Mouse (Mus musculus): ENCODE measurements at regions not wholly inside any gene's neighbourhood (a gene's known extent, or its start where the extent isn't known, plus 50 kb on each side); places are given as distances from the start of the nearest gene placed in this dataset.
A peak's percentile ranks its signal among the peaks of the same experiment; 100 is the strongest.

DNA sequence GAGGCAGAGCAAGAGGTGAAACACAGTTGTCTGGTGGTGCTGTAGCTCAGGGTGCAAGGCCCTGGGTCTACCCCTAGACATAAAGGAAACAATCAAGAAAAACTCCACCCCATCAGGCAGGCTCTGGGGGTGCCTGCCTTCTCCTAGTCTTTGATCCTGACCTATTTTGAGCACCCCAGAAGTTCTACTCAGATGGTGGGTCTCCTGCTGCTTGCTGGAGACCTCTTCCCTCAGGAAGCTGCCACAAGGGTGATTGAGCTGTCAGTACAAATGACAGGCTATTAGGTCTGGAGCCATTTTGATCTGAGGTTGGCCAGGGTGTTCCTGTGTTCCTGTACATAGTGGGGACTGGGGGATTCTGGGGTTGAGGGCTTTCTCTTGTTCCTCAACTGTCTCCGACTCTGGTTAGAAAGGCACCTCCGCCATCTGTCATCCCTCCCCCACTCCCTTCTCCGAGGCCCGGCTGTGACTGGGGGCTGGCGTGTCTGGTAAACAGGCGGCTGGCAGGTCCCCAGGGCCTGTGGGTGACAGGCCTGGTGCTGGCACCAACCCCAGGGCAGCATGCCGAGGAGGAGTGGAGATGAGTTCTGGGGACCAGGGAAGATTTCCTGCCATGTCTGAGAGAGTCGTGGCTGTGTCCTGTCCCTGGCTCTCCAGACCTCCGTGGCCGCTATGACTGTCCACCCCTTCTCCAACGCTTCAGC is 97.2 kb downstream of the Cstad start:
- TF ChIP-seq CTCF (IDR thresholded peaks at IDR 0.05): no peak
- Histone ChIP-seq H3K9ac (replicated peaks; ENCODE audit: low read length, poor library complexity, severe bottlenecking) (no peak overlapping the region), H3K4me3 (ENCODE audit: low read depth, low read length) (no peak overlapping the region), H3K4me2 (ENCODE audit: low read depth, low read length, poor library complexity, severe bottlenecking) (peak overlapping the region; percentile 28; the same call in 1 of the 2 replicates), H3K27ac (ENCODE audit: low read depth, low read length) (peak overlapping the region; percentile 99), H3K27me3 (ENCODE audit: insufficient read depth, low read length) (no peaks in the 10 kb centered on the region), H3K9me3 (ENCODE audit: low read length) (no peaks in the 10 kb centered on the region), H3K4me1 (ENCODE audit: insufficient read depth, low read length) (peaks cover 29% of the 10 kb centered on the region), H3K36me3 (ENCODE audit: insufficient read depth, low read length) (no peaks in the 10 kb centered on the region)
- DNase-seq (ENCODE audit: low spot score) (peak; percentile 94), ATAC-seq (ENCODE audit: low FRiP score) (peak; percentile 21; the same call in 1 of the 2 replicates)
- WGBS: 6% methylated on average over 11 of the region's 11 CpGs

DNA sequence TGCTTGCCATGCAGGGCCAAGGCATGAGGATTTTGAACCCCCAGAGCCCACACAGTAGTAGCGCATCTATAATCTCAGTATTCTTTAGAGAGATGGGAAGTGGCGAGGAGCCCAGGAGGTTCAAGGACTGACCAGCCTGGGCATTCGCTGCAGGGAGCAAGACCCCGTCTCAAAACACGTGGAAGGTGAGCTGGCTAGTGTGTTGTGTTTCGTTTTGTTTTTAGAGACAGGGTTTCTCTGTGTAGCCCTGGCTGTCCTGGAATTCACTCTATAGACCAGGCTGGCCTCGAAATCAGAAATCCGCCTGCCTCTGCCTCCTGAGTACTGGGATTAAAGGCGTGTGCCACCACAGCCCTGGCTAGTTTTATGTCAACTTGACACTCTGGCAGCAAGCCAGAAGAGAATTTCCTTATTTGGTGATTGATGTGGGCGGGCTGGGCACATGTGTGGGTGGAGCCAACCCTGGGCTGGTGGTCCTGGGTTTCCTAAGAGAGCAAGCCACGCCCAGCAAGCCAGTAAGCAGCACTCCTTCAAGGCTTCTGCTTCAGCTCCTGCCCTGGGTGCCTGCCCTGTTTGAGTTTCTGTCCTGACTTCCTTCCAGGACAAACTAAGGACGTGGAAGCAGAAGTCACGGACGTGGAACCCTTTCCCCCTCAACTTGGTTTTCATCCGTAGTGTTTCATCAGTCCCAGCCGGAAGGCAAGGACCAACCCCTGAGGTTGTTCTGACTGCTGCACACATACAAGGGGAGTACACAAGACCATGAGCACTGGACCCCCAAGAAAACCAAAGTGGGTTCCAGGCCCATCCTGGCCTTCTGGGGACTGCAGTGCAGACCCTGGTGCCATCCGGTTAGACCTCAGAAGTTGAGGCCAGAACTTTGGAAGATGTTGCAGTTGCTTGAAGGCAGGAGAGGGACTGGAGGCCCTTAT is 96.4 kb downstream of the Cstad start:
- ATAC-seq (ENCODE audit: low FRiP score) (no peak), DNase-seq (ENCODE audit: low spot score) (no peak)
- Histone ChIP-seq H3K9ac (replicated peaks; ENCODE audit: low read length, poor library complexity, severe bottlenecking) (no peak overlapping the region), H3K27ac (ENCODE audit: low read depth, low read length) (peak overlapping the region; percentile 99), H3K36me3 (ENCODE audit: insufficient read depth, low read length) (no peaks in the 10 kb centered on the region), H3K27me3 (ENCODE audit: insufficient read depth, low read length) (no peaks in the 10 kb centered on the region), H3K9me3 (ENCODE audit: low read length) (no peaks in the 10 kb centered on the region), H3K4me1 (ENCODE audit: insufficient read depth, low read length) (peaks cover 34% of the 10 kb centered on the region), H3K4me2 (ENCODE audit: low read depth, low read length, poor library complexity, severe bottlenecking) (no peak overlapping the region), H3K4me3 (ENCODE audit: low read depth, low read length) (no peak overlapping the region)
- 88% methylated on average over 17 of the region's 17 CpGs for WGBS
- TF ChIP-seq CTCF (IDR thresholded peaks at IDR 0.05): no peak

DNA sequence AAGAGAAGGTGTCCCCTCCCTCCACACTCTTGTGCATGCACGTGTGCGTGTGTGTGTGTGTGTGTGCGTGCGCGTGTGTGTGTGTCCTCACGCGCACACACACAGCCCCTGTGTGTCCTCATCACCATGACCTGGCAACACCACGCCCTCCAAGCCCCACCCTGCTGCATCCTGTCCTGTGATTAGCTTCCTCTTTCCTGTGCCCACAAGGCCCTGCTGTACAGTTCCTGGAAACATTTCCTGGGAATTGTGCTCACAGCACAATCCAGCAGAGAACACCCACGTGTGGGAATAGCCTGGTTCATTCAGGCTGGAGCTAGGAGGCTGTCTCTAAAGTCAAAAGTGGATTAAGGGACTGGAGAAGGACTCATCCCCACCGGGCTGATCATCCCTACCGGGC is 95.5 kb downstream of the Cstad start:
- H3K9me3 ChIP-seq (ENCODE audit: low read length): no peaks in the 10 kb centered on the region
- peaks cover 32% of the 10 kb centered on the region for H3K4me1 ChIP-seq (ENCODE audit: insufficient read depth, low read length)
- DNase-seq (ENCODE audit: low spot score) (no peak), ATAC-seq (ENCODE audit: low FRiP score) (no peak)
- H3K27me3 ChIP-seq (ENCODE audit: insufficient read depth, low read length): no peaks in the 10 kb centered on the region
- no peak overlapping the region for H3K4me3 ChIP-seq (ENCODE audit: low read depth, low read length)
- H3K27ac ChIP-seq (ENCODE audit: low read depth, low read length): peak overlapping the region; percentile 67
- no peak overlapping the region for H3K4me2 ChIP-seq (ENCODE audit: low read depth, low read length, poor library complexity, severe bottlenecking)
- no peak for TF ChIP-seq CTCF (IDR thresholded peaks at IDR 0.05)
- no peak overlapping the region for H3K9ac ChIP-seq (replicated peaks; ENCODE audit: low read length, poor library complexity, severe bottlenecking)
- no peaks in the 10 kb centered on the region for H3K36me3 ChIP-seq (ENCODE audit: insufficient read depth, low read length)
- WGBS: 79% methylated on average over 11 of the region's 11 CpGs

GRCm38 (mm10) chr2:30688402-30688801 is 93.6 kb downstream of the Cstad start:
- Histone ChIP-seq H3K9me3 (ENCODE audit: low read length) (no peaks in the 10 kb centered on the region), H3K27me3 (ENCODE audit: insufficient read depth, low read length) (no peaks in the 10 kb centered on the region), H3K4me1 (ENCODE audit: insufficient read depth, low read length) (peaks cover 22% of the 10 kb centered on the region), H3K4me3 (ENCODE audit: low read depth, low read length) (no peak overlapping the region), H3K4me2 (ENCODE audit: low read depth, low read length, poor library complexity, severe bottlenecking) (no peak overlapping the region), H3K9ac (replicated peaks; ENCODE audit: low read length, poor library complexity, severe bottlenecking) (no peak overlapping the region; the same call in 1 of the 2 replicates), H3K36me3 (ENCODE audit: insufficient read depth, low read length) (no peaks in the 10 kb centered on the region), H3K27ac (ENCODE audit: low read depth, low read length) (no peak overlapping the region; the same call in 1 of the 2 replicates)
- TF ChIP-seq CTCF (IDR thresholded peaks at IDR 0.05): no peak
- 85% methylated on average over 4 of the region's 4 CpGs for WGBS
- ATAC-seq (ENCODE audit: low FRiP score) (no peak), DNase-seq (ENCODE audit: low spot score) (no peak)

DNA sequence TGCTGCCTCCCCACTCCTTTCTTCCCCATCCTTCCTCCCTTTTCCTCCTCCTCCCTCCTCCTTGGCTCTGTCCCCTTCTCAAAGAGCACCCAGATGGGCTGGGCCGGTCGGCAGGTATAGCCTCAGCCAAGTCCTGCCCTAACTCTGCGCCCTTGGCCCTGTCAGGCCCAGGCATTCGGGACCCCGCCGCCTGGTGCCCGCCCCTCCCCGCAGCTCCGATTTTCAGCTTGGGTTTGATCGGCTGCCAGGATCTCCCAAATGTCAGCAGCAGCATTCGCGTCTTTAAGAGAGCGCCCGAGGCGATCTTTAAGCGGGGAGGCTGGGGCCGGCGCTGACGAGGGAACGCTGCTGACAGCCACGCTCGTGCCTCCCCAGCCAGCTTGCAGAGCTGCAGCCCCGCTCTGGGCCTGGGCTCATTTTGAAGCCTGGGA is 92.3 kb downstream of the Cstad start:
- Histone ChIP-seq H3K4me3 (ENCODE audit: low read depth, low read length) (no peak overlapping the region), H3K4me2 (ENCODE audit: low read depth, low read length, poor library complexity, severe bottlenecking) (no peak overlapping the region), H3K36me3 (ENCODE audit: insufficient read depth, low read length) (no peaks in the 10 kb centered on the region), H3K27ac (ENCODE audit: low read depth, low read length) (peak overlapping the region; percentile 75), H3K27me3 (ENCODE audit: insufficient read depth, low read length) (no peaks in the 10 kb centered on the region), H3K9me3 (ENCODE audit: low read length) (no peaks in the 10 kb centered on the region), H3K9ac (replicated peaks; ENCODE audit: low read length, poor library complexity, severe bottlenecking) (0 out of 2 replicates have a peak overlapping the region, but pooled peaks have one; percentile 42), H3K4me1 (ENCODE audit: insufficient read depth, low read length) (peaks cover 14% of the 10 kb centered on the region)
- peak; percentile 67 for DNase-seq (ENCODE audit: low spot score)
- WGBS: 6% methylated on average over 23 of the region's 23 CpGs
- no peak for ATAC-seq (ENCODE audit: low FRiP score)
- TF ChIP-seq CTCF (IDR thresholded peaks at IDR 0.05): no peak

GRCm38 (mm10) chr2:30686359-30686758 is 91.5 kb downstream of the Cstad start:
- no peak overlapping the region for H3K9ac ChIP-seq (replicated peaks; ENCODE audit: low read length, poor library complexity, severe bottlenecking)
- peak overlapping the region; percentile 75; the same call in 1 of the 2 replicates for H3K27ac ChIP-seq (ENCODE audit: low read depth, low read length)
- no peak overlapping the region for H3K4me3 ChIP-seq (ENCODE audit: low read depth, low read length)
- no peak overlapping the region for H3K4me2 ChIP-seq (ENCODE audit: low read depth, low read length, poor library complexity, severe bottlenecking)
- no peaks in the 10 kb centered on the region for H3K36me3 ChIP-seq (ENCODE audit: insufficient read depth, low read length)
- TF ChIP-seq CTCF (IDR thresholded peaks at IDR 0.05): no peak
- peaks cover 12% of the 10 kb centered on the region for H3K4me1 ChIP-seq (ENCODE audit: insufficient read depth, low read length)
- H3K27me3 ChIP-seq (ENCODE audit: insufficient read depth, low read length): no peaks in the 10 kb centered on the region
- WGBS: 67% methylated on average over 6 of the region's 6 CpGs
- DNase-seq (ENCODE audit: low spot score) (no peak), ATAC-seq (ENCODE audit: low FRiP score) (no peak)
- H3K9me3 ChIP-seq (ENCODE audit: low read length): no peaks in the 10 kb centered on the region

All from midbrain, postnatal 0 days (tissue).